Mouse (Mus musculus): ENCODE measurements around the gene Nectin1. TPM values are rescaled to one million over a fixed set of nuclear protein-coding genes. Genes with fewer than 3 reads are reported as not detected.

Nectin1 gene
- polyA plus RNA-seq, 1 experiment: 1.3 TPM

GRCm38 (mm10) chr9:43768779-43769178 is 25.0 kb downstream of the Nectin1 start:
- no peak overlapping the region for H3K27ac ChIP-seq (replicated peaks; ENCODE audit: low read depth, low read length)
- no peaks in the 10 kb centered on the region for H3K4me1 ChIP-seq (ENCODE audit: control insufficient read depth, insufficient read depth, insufficient read length, low read length)
- H3K4me3 ChIP-seq (ENCODE audit: insufficient read depth, low read depth, low read length): no peak overlapping the region

- no peak overlapping the region for H3K27ac ChIP-seq (replicated peaks; ENCODE audit: low read depth, low read length)
- H3K4me1 ChIP-seq (ENCODE audit: control insufficient read depth, insufficient read depth, insufficient read length, low read length): no peaks in the 10 kb centered on the region
- no peak overlapping the region for H3K4me3 ChIP-seq (ENCODE audit: insufficient read depth, low read depth, low read length)
Observed at GRCm38 (mm10) chr9:43769228-43769627, 25.4 kb downstream of the Nectin1 start.

GRCm38 (mm10) chr9:43769940-43770339 is 26.2 kb downstream of the Nectin1 start:
- Histone ChIP-seq H3K4me3 (ENCODE audit: insufficient read depth, low read depth, low read length) (no peak overlapping the region), H3K4me1 (ENCODE audit: control insufficient read depth, insufficient read depth, insufficient read length, low read length) (no peaks in the 10 kb centered on the region), H3K27ac (replicated peaks; ENCODE audit: low read depth, low read length) (no peak overlapping the region)

DNA sequence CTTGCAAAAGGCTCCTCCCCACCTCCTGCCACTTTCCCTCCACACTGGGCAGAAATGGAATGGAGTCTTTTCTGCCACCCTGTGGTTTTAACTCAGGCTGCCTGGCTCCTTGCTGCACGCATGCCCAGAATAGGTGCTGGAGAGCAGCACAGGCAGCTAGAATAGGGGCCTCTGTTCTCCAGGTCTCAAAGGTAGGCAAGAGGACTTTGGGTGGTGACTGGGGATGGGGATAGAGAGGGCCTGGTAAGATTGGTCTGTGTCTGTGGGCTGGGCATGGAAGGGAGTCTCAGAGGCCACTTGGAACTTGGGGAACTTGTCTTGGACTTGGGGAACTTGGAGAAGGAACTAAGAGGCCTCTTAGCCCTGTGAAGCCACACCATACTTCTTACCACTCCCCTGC is 27.3 kb downstream of the Nectin1 start:
- Histone ChIP-seq H3K4me3 (ENCODE audit: insufficient read depth, low read depth, low read length) (no peak overlapping the region), H3K4me1 (ENCODE audit: control insufficient read depth, insufficient read depth, insufficient read length, low read length) (no peaks in the 10 kb centered on the region), H3K27ac (replicated peaks; ENCODE audit: low read depth, low read length) (no peak overlapping the region)

- H3K27ac ChIP-seq (replicated peaks; ENCODE audit: low read depth, low read length): no peak overlapping the region
- H3K4me1 ChIP-seq (ENCODE audit: control insufficient read depth, insufficient read depth, insufficient read length, low read length): no peaks in the 10 kb centered on the region
- no peak overlapping the region for H3K4me3 ChIP-seq (ENCODE audit: insufficient read depth, low read depth, low read length)
Observed at GRCm38 (mm10) chr9:43772460-43772859, 28.7 kb downstream of the Nectin1 start.

GRCm38 (mm10) chr9:43773521-43773920 is 29.7 kb downstream of the Nectin1 start:
- no peak overlapping the region for H3K27ac ChIP-seq (replicated peaks; ENCODE audit: low read depth, low read length)
- no peaks in the 10 kb centered on the region for H3K4me1 ChIP-seq (ENCODE audit: control insufficient read depth, insufficient read depth, insufficient read length, low read length)
- no peak overlapping the region for H3K4me3 ChIP-seq (ENCODE audit: insufficient read depth, low read depth, low read length)

GRCm38 (mm10) chr9:43774427-43774826 is 30.6 kb downstream of the Nectin1 start:
- no peak overlapping the region for H3K4me3 ChIP-seq (ENCODE audit: insufficient read depth, low read depth, low read length)
- no peaks in the 10 kb centered on the region for H3K4me1 ChIP-seq (ENCODE audit: control insufficient read depth, insufficient read depth, insufficient read length, low read length)
- H3K27ac ChIP-seq (replicated peaks; ENCODE audit: low read depth, low read length): no peak overlapping the region

- no peaks in the 10 kb centered on the region for H3K4me1 ChIP-seq (ENCODE audit: control insufficient read depth, insufficient read depth, insufficient read length, low read length)
- H3K4me3 ChIP-seq (ENCODE audit: insufficient read depth, low read depth, low read length): no peak overlapping the region
- H3K27ac ChIP-seq (replicated peaks; ENCODE audit: low read depth, low read length): no peak overlapping the region
Observed at GRCm38 (mm10) chr9:43776231-43776630, 32.4 kb downstream of the Nectin1 start.

- no peak overlapping the region for H3K4me3 ChIP-seq (ENCODE audit: insufficient read depth, low read depth, low read length)
- no peak overlapping the region for H3K27ac ChIP-seq (replicated peaks; ENCODE audit: low read depth, low read length)
- H3K4me1 ChIP-seq (ENCODE audit: control insufficient read depth, insufficient read depth, insufficient read length, low read length): no peaks in the 10 kb centered on the region
Observed at GRCm38 (mm10) chr9:43777362-43778360, 33.9 kb downstream of the Nectin1 start.

- Histone ChIP-seq H3K4me3 (ENCODE audit: insufficient read depth, low read depth, low read length) (no peak overlapping the region), H3K4me1 (ENCODE audit: control insufficient read depth, insufficient read depth, insufficient read length, low read length) (no peaks in the 10 kb centered on the region), H3K27ac (replicated peaks; ENCODE audit: low read depth, low read length) (no peak overlapping the region)
Observed at GRCm38 (mm10) chr9:43780883-43781282, 37.1 kb downstream of the Nectin1 start.

GRCm38 (mm10) chr9:43782401-43782800 is 38.6 kb downstream of the Nectin1 start:
- Histone ChIP-seq H3K4me1 (ENCODE audit: control insufficient read depth, insufficient read depth, insufficient read length, low read length) (no peaks in the 10 kb centered on the region), H3K27ac (replicated peaks; ENCODE audit: low read depth, low read length) (no peak overlapping the region), H3K4me3 (ENCODE audit: insufficient read depth, low read depth, low read length) (no peak overlapping the region)

DNA sequence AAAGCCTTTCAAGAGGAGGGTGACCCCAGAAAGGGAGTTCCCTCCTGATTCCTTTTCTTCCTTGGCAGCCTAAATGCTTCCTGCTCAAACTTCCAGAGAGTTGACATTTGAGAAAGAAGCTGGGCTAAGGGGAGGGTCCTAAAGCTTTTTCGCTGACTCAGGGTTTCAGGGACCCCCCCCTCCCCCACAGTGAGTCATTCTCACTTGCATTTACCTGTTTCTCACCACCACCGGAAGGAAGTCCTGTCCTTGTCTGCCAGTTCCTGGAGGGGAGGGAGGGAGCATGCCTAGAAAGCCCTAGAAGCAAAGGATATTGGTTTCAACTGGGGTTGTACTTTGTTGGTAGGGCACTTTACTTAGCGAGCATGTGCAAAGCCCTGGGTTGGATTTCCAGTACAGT is 40.2 kb downstream of the Nectin1 start:
- no peaks in the 10 kb centered on the region for H3K4me1 ChIP-seq (ENCODE audit: control insufficient read depth, insufficient read depth, insufficient read length, low read length)
- H3K4me3 ChIP-seq (ENCODE audit: insufficient read depth, low read depth, low read length): no peak overlapping the region
- H3K27ac ChIP-seq (replicated peaks; ENCODE audit: low read depth, low read length): no peak overlapping the region

- no peaks in the 10 kb centered on the region for H3K4me1 ChIP-seq (ENCODE audit: control insufficient read depth, insufficient read depth, insufficient read length, low read length)
- no peak overlapping the region for H3K27ac ChIP-seq (replicated peaks; ENCODE audit: low read depth, low read length)
- no peak overlapping the region for H3K4me3 ChIP-seq (ENCODE audit: insufficient read depth, low read depth, low read length)
Observed at GRCm38 (mm10) chr9:43784841-43785240, 41.1 kb downstream of the Nectin1 start.

DNA sequence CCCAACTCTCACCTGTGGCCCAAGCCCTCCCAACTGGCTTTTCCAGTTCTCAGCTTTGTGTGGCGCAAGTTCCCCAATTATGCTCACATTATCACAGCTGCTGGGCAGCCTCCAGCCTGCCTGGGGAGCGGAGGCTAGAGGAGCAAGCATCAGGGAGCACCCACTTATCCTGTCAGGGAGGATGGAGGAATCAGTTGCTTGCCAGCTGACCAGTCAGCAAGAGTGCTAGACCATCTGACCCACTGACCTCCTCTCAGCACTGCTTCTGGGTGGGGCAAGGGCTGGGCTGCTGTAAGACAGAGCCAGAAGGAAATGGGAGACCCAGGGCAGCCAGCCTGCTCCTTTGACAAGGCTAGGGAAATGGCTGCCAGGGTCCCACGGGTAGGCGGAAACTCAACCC is 43.8 kb downstream of the Nectin1 start:
- Histone ChIP-seq H3K27ac (replicated peaks; ENCODE audit: low read depth, low read length) (no peak overlapping the region), H3K4me3 (ENCODE audit: insufficient read depth, low read depth, low read length) (no peak overlapping the region), H3K4me1 (ENCODE audit: control insufficient read depth, insufficient read depth, insufficient read length, low read length) (no peaks in the 10 kb centered on the region)

DNA sequence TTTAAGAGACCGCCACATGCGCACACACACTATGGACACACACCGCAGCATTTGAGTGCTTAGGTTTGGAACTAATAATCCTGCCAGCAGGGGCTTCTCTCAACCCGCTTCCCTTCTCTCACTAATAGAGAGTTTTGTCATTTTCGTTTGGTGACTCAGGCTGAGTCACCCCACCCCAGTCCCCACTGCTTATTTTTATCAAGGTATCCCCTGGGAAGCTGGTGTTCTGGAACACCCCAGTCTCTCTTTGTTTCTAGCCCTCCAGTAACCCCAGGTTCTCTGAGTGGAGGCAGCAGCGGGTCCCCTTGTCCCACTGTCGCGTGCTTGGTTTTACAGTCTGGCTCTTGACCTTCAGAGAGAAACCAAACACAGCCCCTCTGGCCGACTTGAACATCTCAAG is 48.9 kb downstream of the Nectin1 start:
- Histone ChIP-seq H3K4me3 (ENCODE audit: insufficient read depth, low read depth, low read length) (no peak overlapping the region), H3K27ac (replicated peaks; ENCODE audit: low read depth, low read length) (no peak overlapping the region), H3K4me1 (ENCODE audit: control insufficient read depth, insufficient read depth, insufficient read length, low read length) (no peaks in the 10 kb centered on the region)

- no peak overlapping the region for H3K4me3 ChIP-seq (ENCODE audit: insufficient read depth, low read depth, low read length)
- no peak overlapping the region for H3K27ac ChIP-seq (replicated peaks; ENCODE audit: low read depth, low read length)
- no peaks in the 10 kb centered on the region for H3K4me1 ChIP-seq (ENCODE audit: control insufficient read depth, insufficient read depth, insufficient read length, low read length)
Observed at GRCm38 (mm10) chr9:43793411-43793810, 49.6 kb downstream of the Nectin1 start.
